Mouse (Mus musculus) brain, adult 2 months (tissue): ENCODE measurements around the gene Olfr1535.

Experiments used
- DNase-seq: peaks from one replicate; pipeline ENCODE4 v3.0.0; 2011; ENCODE audit warnings: low read depth, low spot score

Olfr1535 gene

GRCm38 (mm10) chr13:21559793-21560192 lies at the start of gene Olfr1535:
TSS of gene Olfr1535 (minus strand) at chr13:21559893.
- no peak for DNase-seq

DNA sequence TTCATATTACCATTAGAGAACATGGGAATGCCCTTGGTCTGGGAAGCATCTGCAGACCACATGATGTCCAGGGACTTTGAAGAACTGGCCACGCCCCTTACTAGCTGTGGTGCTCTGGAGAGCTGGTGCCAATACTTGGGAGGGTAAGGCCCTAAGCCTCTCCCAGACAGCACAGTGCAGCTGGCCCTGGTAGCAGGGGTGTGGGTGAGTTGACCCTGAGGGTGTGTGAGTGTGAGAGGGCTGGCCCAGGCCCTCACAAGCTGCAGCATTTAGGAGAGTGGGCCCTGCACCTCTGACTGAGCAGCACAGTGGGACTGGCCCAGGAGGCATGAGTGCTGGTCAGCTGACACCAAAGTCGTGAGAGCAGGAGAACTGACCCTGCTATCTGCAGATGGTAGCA lies 31.9 kb upstream of the Olfr1535 start:
- no peak for DNase-seq

GRCm38 (mm10) chr13:21581659-21582058 lies 22.0 kb upstream of the Olfr1535 start, which contains the start of gene Olfr1364:
TSS of gene Olfr1364 (minus strand) at chr13:21581759.
- no peak for DNase-seq

DNA sequence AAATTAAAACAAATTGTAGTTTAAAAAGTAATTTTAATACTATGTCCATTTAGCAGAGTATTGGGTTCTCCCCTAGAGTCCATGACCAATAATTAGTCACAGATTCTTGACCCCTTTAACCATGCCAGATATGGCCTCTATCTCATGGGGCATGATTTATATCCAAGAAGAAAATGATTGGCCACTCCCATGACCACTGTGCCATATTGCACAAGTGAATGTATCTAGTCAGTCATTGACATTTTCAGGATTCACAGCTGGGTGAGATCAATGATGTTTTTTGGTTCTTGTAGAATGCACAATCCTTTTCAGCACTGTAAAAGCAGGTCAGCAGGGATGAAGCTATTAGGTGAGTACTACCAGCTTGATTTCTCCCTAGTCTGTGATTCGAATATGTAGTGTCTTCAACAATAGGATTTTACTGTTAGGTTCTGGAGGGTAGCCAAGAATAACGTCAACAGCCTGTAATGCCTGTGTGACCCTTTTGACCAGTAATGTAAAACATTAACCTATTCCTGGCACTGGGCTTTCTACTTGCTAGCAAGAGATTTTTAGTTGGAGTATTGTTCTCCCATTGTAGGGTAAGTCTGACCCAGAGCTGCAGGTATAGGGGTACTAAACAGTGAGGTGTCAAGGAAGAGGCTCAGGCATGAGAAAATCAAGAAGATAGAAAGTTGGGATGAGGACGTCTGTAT lies 9.1 kb downstream of the Olfr1535 start:
- no peak for DNase-seq

DNA sequence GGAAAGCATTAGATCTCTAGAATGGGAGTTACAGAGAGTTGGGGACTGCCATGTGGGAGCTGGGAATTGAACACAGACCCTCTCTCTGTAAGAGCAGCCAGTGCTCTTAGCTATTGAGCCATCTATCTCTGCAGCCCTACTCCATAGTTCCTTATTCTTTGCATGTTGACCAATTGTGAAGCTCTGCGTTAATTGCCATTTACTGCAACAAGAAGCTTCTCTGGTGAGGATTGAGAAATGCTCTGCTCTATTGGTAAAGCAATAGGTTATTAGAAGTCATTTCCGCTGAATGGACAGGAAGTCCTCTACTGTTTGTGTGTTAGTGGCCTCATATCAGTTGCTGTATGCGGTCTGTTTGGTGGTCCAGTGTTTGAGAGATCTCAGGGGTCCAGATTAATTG lies 10.2 kb downstream of the Olfr1535 start:
- no peak for DNase-seq

- no peak for DNase-seq
Observed at GRCm38 (mm10) chr13:21542708-21543107, 17.0 kb downstream of the Olfr1535 start, which contains the start of gene Olfr1366. TSS of gene Olfr1366 (minus strand) at chr13:21542808.

DNA sequence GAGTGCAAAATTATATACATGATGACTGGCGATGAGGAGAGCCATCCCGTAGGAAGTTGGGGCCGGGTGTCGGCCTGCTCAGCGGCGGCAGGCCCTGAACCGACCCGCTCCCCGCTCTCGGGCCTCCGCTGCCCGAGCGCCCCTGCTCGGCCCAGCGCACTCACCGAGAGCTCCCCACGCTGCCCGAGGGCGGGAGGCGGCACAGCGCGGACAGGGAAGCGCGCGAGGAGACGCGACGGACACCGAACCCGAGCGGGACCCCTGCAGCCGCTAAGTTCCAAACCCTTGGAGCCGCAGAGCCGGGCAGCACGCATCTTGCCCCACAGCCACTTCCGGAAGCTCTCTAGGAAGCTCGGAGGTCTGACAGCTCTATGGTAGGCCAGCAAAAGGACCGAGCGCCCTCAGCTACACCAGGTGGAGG lies 28.9 kb downstream of the Olfr1535 start, which contains the start of gene Zkscan8:
Gene Zkscan8 (minus strand): TSS at position 340 of the 421 bp plus-strand sequence.
- DNase-seq, result peak; percentile 96

DNA sequence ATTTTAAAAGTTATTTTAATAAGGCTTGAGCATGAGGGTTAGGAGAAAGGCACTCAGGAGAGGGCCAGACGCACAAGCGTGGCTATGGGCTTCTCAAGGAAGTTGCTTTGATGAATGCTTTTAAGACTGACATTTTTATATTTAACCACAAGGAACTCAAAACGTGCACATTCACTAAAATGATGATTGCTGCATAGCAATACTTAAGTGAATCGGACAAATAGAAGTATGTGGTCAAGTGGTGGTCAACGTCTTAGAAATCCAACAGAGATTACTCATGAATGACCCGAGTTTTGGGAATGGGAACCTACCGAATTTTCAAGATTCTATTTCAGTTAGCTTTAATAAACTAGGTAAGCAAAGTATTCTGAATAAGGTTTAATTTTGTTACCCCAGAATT lies 29.6 kb downstream of the Olfr1535 start:
- DNase-seq, result peak; percentile 2

GRCm38 (mm10) chr13:21506221-21506649 lies 53.5 kb downstream of the Olfr1535 start:
- DNase-seq, result peak; percentile 96
